Mouse (Mus musculus) kidney, embryonic 15.5 days (tissue): ENCODE measurements around the gene Aldh4a1. TPM values are rescaled to one million over a fixed set of nuclear protein-coding genes. Genes with fewer than 3 reads are reported as not detected.

Experiments
- ATAC-seq: fragments of 200-750 bp; cut with Nextera tagmentation; replicated peaks from 2 replicates; pipeline ENCODE4 v1.8.0; 2017; ENCODE audit warnings: moderate TSS enrichment; ENCODE audit not compliant: low FRiP score
- H3K27ac ChIP-seq: fragments of 300-500 bp; sonication (generic); 2 replicates; pipeline ENCODE4 v1.5.1; 2015; ENCODE audit warnings: mild to moderate bottlenecking, inconsistent platforms
- H3K27me3 ChIP-seq: fragments of 300-500 bp; sonication (generic); 2 replicates; pipeline ENCODE4 v1.6.1; 2015; ENCODE audit warnings: inconsistent platforms
- H3K36me3 ChIP-seq: fragments of 300-500 bp; sonication (generic); 2 replicates; pipeline ENCODE4 v1.6.1; 2015; ENCODE audit warnings: inconsistent platforms
- H3K4me1 ChIP-seq: fragments of 300-500 bp; sonication (generic); 2 replicates; pipeline ENCODE4 v1.6.1; 2015; ENCODE audit warnings: inconsistent platforms
- H3K4me2 ChIP-seq: fragments of 300-500 bp; sonication (generic); 2 replicates; pipeline ENCODE4 v1.6.1; 2015; ENCODE audit warnings: moderate library complexity, mild to moderate bottlenecking, inconsistent platforms
- H3K4me3 ChIP-seq: fragments of 300-500 bp; sonication (generic); replicated peaks from 2 replicates; pipeline ENCODE4 v1.5.1; 2015; ENCODE audit warnings: mild to moderate bottlenecking, inconsistent platforms
- H3K9ac ChIP-seq: fragments of 300-500 bp; sonication (generic); 2 replicates; pipeline ENCODE4 v1.6.1; 2015; ENCODE audit warnings: mild to moderate bottlenecking, inconsistent platforms
- H3K9me3 ChIP-seq: fragments of 300-500 bp; sonication (generic); replicated peaks from 2 replicates; pipeline ENCODE4 v1.6.1; 2016; ENCODE audit warnings: inconsistent platforms
- WGBS: fragments of 180-500 bp; shearing (Covaris S2); methylation state at CpG from one replicate; pipeline ENCODE4 v1.1.7; 2015; ENCODE audit warnings: mixed read lengths; 5-methylcytosine and 5-hydroxymethylcytosine counted together
- polyA plus RNA-seq: library from polyadenylated mRNA; unstranded; fragments of >200 nt; fragmentation: Nextera tagmentation; extraction: Ambion mirVana; gene quantifications from 2 replicates; pipeline ENCODE4 v1.2.1, GENCODE M21; 2015

Gene Aldh4a1
- polyA plus RNA-seq, 1 experiment from 2014 or later = 85.0 TPM

GRCm38 (mm10) chr4:139630171-139630570 is 7.5 kb downstream of the Aldh4a1 start:
- H3K9me3 ChIP-seq = no peaks in the 10 kb centered on the region
- no peak overlapping the region for H3K4me2 ChIP-seq
- H3K27ac ChIP-seq = no peak overlapping the region
- ATAC-seq = no peak; the same call in 1 of the 2 replicates
- H3K9ac ChIP-seq = no peak overlapping the region
- peaks cover under 1% of the 10 kb centered on the region for H3K36me3 ChIP-seq
- H3K4me1 ChIP-seq = peaks cover 20% of the 10 kb centered on the region
- H3K4me3 ChIP-seq = no peak overlapping the region
- no peaks in the 10 kb centered on the region for H3K27me3 ChIP-seq
- 71% methylated on average over 10 of the region's 10 CpGs for WGBS

- H3K9me3 ChIP-seq = no peaks in the 10 kb centered on the region
- no peak overlapping the region for H3K9ac ChIP-seq
- H3K27ac ChIP-seq = no peak overlapping the region
- H3K36me3 ChIP-seq = peaks cover 10% of the 10 kb centered on the region
- no peaks in the 10 kb centered on the region for H3K27me3 ChIP-seq
- H3K4me3 ChIP-seq = no peak overlapping the region
- ATAC-seq = no peak
- WGBS = 54% methylated on average over 5 of the region's 5 CpGs
- H3K4me1 ChIP-seq = peaks cover 15% of the 10 kb centered on the region
- H3K4me2 ChIP-seq = no peak overlapping the region
These were observed 8.5 kb downstream of the Aldh4a1 start for GRCm38 (mm10) chr4:139631141-139631540.

GRCm38 (mm10) chr4:139631569-139632253 is 9.0 kb downstream of the Aldh4a1 start:
- H3K36me3 ChIP-seq = peaks cover 11% of the 10 kb centered on the region
- peaks cover under 1% of the 10 kb centered on the region; the same call in 1 of the 2 replicates for H3K27me3 ChIP-seq
- WGBS = 83% methylated on average over 7 of the region's 7 CpGs
- H3K4me1 ChIP-seq = peaks cover 15% of the 10 kb centered on the region
- no peak overlapping the region for H3K4me2 ChIP-seq
- no peak overlapping the region for H3K4me3 ChIP-seq
- H3K9me3 ChIP-seq = no peaks in the 10 kb centered on the region
- no peak overlapping the region for H3K27ac ChIP-seq
- ATAC-seq = no peak
- no peak overlapping the region for H3K9ac ChIP-seq

- no peak for ATAC-seq
- 80% methylated on average over 10 of the region's 10 CpGs for whole genome bisulfite sequencing
- Histone ChIP-seq H3K4me2 (no peak overlapping the region), H3K9ac (no peak overlapping the region), H3K4me3 (no peak overlapping the region), H3K27ac (no peak overlapping the region), H3K4me1 (peaks cover 15% of the 10 kb centered on the region), H3K27me3 (peaks cover 5% of the 10 kb centered on the region; the same call in 1 of the 2 replicates), H3K36me3 (peaks cover 16% of the 10 kb centered on the region), H3K9me3 (no peaks in the 10 kb centered on the region)
These were observed 9.6 kb downstream of the Aldh4a1 start for GRCm38 (mm10) chr4:139632254-139632580.

GRCm38 (mm10) chr4:139636373-139636772 is 13.7 kb downstream of the Aldh4a1 start:
- 39% methylated on average over 7 of the region's 7 CpGs for WGBS
- peaks cover 24% of the 10 kb centered on the region; the same call in 1 of the 2 replicates for H3K27me3 ChIP-seq
- H3K4me1 ChIP-seq = peaks cover 41% of the 10 kb centered on the region
- H3K4me3 ChIP-seq = no peak overlapping the region
- H3K9me3 ChIP-seq = no peaks in the 10 kb centered on the region
- H3K4me2 ChIP-seq = no peak overlapping the region
- no peak for ATAC-seq
- no peak overlapping the region for H3K9ac ChIP-seq
- no peak overlapping the region for H3K27ac ChIP-seq
- peaks cover 28% of the 10 kb centered on the region for H3K36me3 ChIP-seq

GRCm38 (mm10) chr4:139637847-139638246 is 15.2 kb downstream of the Aldh4a1 start:
- 85% methylated on average over 9 of the region's 9 CpGs for WGBS
- Histone ChIP-seq H3K27ac (no peak overlapping the region), H3K9ac (no peak overlapping the region), H3K4me3 (no peak overlapping the region), H3K4me2 (no peak overlapping the region), H3K36me3 (peaks cover 31% of the 10 kb centered on the region), H3K9me3 (no peaks in the 10 kb centered on the region), H3K27me3 (peaks cover 39% of the 10 kb centered on the region), H3K4me1 (peaks cover 49% of the 10 kb centered on the region)
- ATAC-seq = no peak

GRCm38 (mm10) chr4:139638356-139638755 is 15.7 kb downstream of the Aldh4a1 start:
- Histone ChIP-seq H3K4me3 (no peak overlapping the region), H3K4me1 (peaks cover 49% of the 10 kb centered on the region), H3K36me3 (peaks cover 35% of the 10 kb centered on the region), H3K27ac (no peak overlapping the region), H3K4me2 (no peak overlapping the region), H3K27me3 (peaks cover 44% of the 10 kb centered on the region), H3K9me3 (no peaks in the 10 kb centered on the region), H3K9ac (no peak overlapping the region)
- ATAC-seq = no peak
- 74% methylated on average over 16 of the region's 16 CpGs for WGBS

- Histone ChIP-seq H3K27ac (peak overlapping the region; percentile 63), H3K27me3 (peaks cover 49% of the 10 kb centered on the region), H3K4me3 (no peak overlapping the region), H3K36me3 (peaks cover 46% of the 10 kb centered on the region), H3K9ac (no peak overlapping the region), H3K9me3 (no peaks in the 10 kb centered on the region), H3K4me1 (peaks cover 49% of the 10 kb centered on the region), H3K4me2 (peak overlapping the region; percentile 25)
- 6% methylated on average over 12 of the region's 12 CpGs for WGBS
- ATAC-seq = peak; percentile 57
These were observed 17.1 kb downstream of the Aldh4a1 start for GRCm38 (mm10) chr4:139639801-139640200.

- peaks cover 49% of the 10 kb centered on the region for H3K27me3 ChIP-seq
- no peaks in the 10 kb centered on the region for H3K9me3 ChIP-seq
- no peak overlapping the region for H3K9ac ChIP-seq
- peak overlapping the region; percentile 10; the same call in 1 of the 2 replicates for H3K4me2 ChIP-seq
- peak overlapping the region; percentile 29; the same call in 1 of the 2 replicates for H3K27ac ChIP-seq
- H3K4me1 ChIP-seq = peaks cover 49% of the 10 kb centered on the region
- peaks cover 48% of the 10 kb centered on the region for H3K36me3 ChIP-seq
- H3K4me3 ChIP-seq = no peak overlapping the region
- no peak for ATAC-seq
- WGBS = 23% methylated on average over 12 of the region's 12 CpGs
These were observed 17.7 kb downstream of the Aldh4a1 start for GRCm38 (mm10) chr4:139640333-139640732.

- 32% methylated on average over 6 of the region's 6 CpGs for WGBS
- H3K9ac ChIP-seq = no peak overlapping the region
These were observed 18.1 kb downstream of the Aldh4a1 start for GRCm38 (mm10) chr4:139640775-139641174.

GRCm38 (mm10) chr4:139641829-139642425 is 19.3 kb downstream of the Aldh4a1 start:
- Histone ChIP-seq H3K9me3 (no peaks in the 10 kb centered on the region), H3K36me3 (peaks cover 52% of the 10 kb centered on the region), H3K4me1 (peaks cover 49% of the 10 kb centered on the region), H3K4me2 (peak overlapping the region; percentile 55), H3K9ac (no peak overlapping the region), H3K4me3 (peak overlapping the region; percentile 19), H3K27ac (no peak overlapping the region), H3K27me3 (peaks cover 46% of the 10 kb centered on the region)
- WGBS = 4% methylated on average over 30 of the region's 30 CpGs
- ATAC-seq = 0 out of 2 replicates have a peak, but pooled peaks have one; percentile 3

More at GRCm38 (mm10) chr4:139640775-139641174, 18.1 kb downstream of the Aldh4a1 start:
- peaks cover 48% of the 10 kb centered on the region for H3K36me3 ChIP-seq
- peaks cover 49% of the 10 kb centered on the region for H3K4me1 ChIP-seq
- H3K27me3 ChIP-seq = peaks cover 49% of the 10 kb centered on the region
- H3K9me3 ChIP-seq = no peaks in the 10 kb centered on the region
- no peak overlapping the region for H3K4me2 ChIP-seq
- no peak for ATAC-seq
- no peak overlapping the region for H3K4me3 ChIP-seq
- no peak overlapping the region for H3K27ac ChIP-seq

GRCm38 (mm10) chr4:139643972-139644371 is 21.3 kb downstream of the Aldh4a1 start:
- Histone ChIP-seq H3K9me3 (no peaks in the 10 kb centered on the region), H3K4me2 (no peak overlapping the region), H3K4me1 (peaks cover 37% of the 10 kb centered on the region), H3K4me3 (no peak overlapping the region), H3K27me3 (peaks cover 35% of the 10 kb centered on the region), H3K9ac (no peak overlapping the region), H3K36me3 (peaks cover 52% of the 10 kb centered on the region), H3K27ac (no peak overlapping the region)
- 21% methylated on average over 9 of the region's 9 CpGs for WGBS
- no peak for ATAC-seq
